Mouse (Mus musculus) olfactory bulb, adult 2 months (tissue): ENCODE results near the gene Hck.

Experiments
- CTCF ChIP-seq: fragments of 200-500 bp; IDR thresholded peaks from 2 replicates; pipeline ENCODE4 v1.5.1; 2012; ENCODE audit warnings: low read depth, mild to moderate bottlenecking, low read length, moderate library complexity; ENCODE audit not compliant: insufficient read depth
- POLR2A ChIP-seq: fragments of 200-500 bp; IDR thresholded peaks from 2 replicates; pipeline ENCODE4 v1.6.1; 2012; ENCODE audit warnings: mild to moderate bottlenecking, low read depth, low read length, moderate library complexity; ENCODE audit not compliant: insufficient read depth

DNA sequence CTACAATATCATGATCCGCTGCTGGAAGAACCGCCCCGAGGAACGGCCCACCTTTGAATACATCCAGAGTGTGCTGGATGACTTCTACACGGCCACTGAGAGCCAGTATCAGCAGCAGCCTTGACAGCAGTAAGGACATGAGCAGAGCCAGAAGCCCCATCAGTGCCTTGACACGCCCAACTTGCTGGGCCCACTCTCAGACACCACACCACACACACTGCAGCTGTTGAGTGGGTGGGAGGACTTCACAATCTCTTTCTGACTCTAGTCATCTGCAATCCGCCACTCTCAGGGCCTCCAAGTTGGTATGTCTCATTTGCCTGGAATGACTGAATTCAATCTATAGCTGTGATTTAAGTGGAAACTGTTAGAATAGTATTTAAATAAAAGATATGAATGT lies 42.8 kb downstream of the Hck start:
- TF ChIP-seq CTCF (no peak), POLR2A (no peak)
